Mouse (Mus musculus) ovary, postnatal 14 days (tissue): ENCODE measurements at regions not wholly inside any gene's neighbourhood (a gene's known extent, or its start where the extent isn't known, plus 50 kb on each side); places are given as distances from the start of the nearest gene placed in this dataset.

Experiments used
- DNase-seq: peaks from one replicate; pipeline ENCODE4 v3.0.0; 2022; ENCODE audit warnings: low spot score

DNA sequence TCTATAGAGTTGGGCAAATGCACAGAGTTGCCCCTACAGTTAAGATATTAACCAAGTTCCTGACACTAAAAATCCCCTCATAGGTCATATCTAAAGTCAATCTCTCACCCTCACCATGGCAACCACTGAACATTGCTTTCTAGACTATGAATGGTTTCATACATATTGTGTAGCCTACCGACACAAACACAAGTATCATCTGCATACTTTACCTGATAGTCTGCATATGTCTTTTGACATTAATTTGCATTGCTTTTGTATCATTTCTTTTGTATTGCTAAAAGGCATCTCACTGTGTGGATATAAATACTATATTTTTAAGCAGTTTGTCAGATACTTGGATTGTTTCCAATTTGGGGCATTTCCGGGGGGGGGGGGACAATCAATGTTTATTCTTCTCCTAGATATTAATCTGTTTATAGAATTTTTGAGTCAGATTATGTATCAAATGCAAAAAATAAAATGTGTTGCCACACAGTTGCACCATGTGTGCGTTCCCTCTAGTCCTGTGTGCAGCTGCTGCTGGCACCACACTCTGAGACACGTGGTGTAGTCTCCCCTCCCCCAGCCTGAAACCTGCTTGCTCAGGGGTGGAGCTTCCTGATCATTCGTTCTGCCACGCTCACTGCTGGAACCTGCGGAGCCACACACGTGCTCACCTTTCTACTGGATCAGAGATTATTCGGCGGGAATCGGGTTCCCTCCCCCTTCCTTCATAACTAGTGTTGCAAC lies 94.7 kb upstream of the Mapk10 start:
- DNase-seq, result no peak

DNA sequence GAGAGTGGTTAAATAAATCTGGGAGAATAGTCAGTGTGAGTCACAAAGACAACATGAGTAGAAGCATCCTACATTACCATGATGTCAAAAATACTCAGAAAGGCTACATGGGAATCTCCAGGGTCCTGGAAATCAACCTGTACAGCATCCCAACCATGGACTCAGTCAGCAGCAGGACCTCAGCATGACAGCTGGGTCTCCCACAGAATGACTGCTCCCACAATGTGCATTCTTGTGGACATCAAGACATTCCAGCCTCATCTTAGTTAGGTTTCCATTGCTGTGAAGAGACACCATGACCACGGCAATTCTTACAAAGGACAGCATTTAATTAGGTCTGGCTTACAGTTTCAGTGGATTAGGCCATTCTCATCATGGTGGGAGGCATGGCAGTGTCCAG lies 93.8 kb upstream of the Mapk10 start:
- DNase-seq, result no peak

DNA sequence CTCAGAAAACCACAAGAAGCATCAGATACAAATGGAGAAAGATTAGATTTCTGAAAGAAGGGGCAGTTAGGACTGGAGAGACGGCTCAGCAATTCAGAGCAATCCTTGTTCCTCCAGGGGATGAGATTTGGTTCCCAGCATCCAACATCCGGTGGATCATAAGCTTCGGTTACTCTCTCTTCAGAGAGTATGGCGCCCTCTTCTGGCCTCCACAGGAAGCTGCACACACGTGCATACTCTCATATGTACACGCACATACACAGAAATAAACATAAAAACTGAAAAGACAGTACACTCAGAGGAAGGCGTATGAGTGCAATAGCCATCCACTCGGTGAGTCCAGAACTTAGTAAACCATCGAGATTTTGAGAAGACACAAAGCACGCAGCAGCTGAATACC lies 91.6 kb upstream of the Mapk10 start:
- no peak for DNase-seq

GRCm38 (mm10) chr5:103301303-103301702 lies 90.2 kb upstream of the Mapk10 start:
- no peak for DNase-seq

DNA sequence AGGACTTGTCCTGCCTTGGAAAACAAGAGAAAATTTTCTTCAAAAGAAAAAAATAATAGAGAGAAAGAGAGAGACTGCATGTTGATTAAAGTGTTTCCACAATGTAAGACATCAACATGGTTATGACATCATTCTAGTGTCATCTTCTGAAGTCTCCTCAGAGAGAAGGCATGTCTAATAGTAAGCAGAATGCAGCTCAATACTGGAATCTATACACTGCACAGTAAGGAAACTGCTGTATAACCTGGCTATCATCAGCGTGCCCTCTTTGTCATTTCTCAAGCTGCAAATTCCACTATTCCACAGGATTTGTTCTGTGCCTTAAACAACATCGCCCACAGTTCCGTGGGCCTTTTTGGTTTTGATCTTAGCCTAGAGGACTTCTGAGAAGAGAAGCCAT lies 82.8 kb upstream of the Mapk10 start:
- no peak for DNase-seq

GRCm38 (mm10) chr5:103291691-103292090 lies 80.6 kb upstream of the Mapk10 start:
- DNase-seq, result no peak

GRCm38 (mm10) chr5:103291219-103291618 lies 80.1 kb upstream of the Mapk10 start:
- no peak for DNase-seq

DNA sequence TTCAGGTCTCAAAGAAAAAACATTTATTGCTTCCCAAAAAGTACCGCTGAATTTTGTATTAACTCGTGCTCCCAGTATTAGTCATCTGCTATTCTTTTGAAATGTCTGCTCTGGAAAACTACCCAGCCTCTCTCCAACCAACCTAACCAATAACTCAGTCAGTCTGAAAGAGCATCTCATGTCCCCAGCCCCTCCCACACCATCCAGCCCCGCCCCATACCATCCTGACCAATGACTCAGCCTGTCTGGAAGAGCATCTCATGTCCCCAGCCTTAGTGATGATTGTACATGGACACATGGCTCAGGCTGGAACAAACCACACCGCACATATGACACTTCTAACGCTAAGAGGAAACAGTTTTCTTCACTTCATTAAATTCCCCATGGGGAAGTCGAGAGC lies 58.1 kb upstream of the Mapk10 start:
- no peak for DNase-seq

- DNase-seq, result no peak
Measured at GRCm38 (mm10) chr5:103264903-103265302, 53.8 kb upstream of the Mapk10 start.

- no peak for DNase-seq
Measured at GRCm38 (mm10) chr5:103261406-103261805, 50.3 kb upstream of the Mapk10 start.
